Mouse (Mus musculus): Measurements from ENCODE around the gene Sash1. TPM values are rescaled to one million over a fixed set of nuclear protein-coding genes. Genes with fewer than 3 reads are reported as not detected.

The Sash1 gene
- polyA plus RNA-seq, 1 experiment = 1.9 TPM

- TF ChIP-seq MYOD1 (IDR thresholded peaks at IDR 0.05; ENCODE audit: control insufficient read depth, insufficient read length, low read depth) = no peak
- no peak for TF ChIP-seq CEBPB (IDR thresholded peaks at IDR 0.05; ENCODE audit: low read depth)
- no peak for TF ChIP-seq MYOG (IDR thresholded peaks at IDR 0.05; ENCODE audit: control insufficient read depth, extremely low read depth, insufficient read length)
- no peak for TF ChIP-seq MAX (IDR thresholded peaks at IDR 0.05)
- TF ChIP-seq FOSL1 (IDR thresholded peaks at IDR 0.05; ENCODE audit: insufficient read depth, low read length, poor library complexity, severe bottlenecking) = no peak
- TF ChIP-seq CTCF (IDR thresholded peaks at IDR 0.05; ENCODE audit: control insufficient read depth, insufficient read depth, insufficient read length) = no peak
- no peak for TF ChIP-seq USF1 (IDR thresholded peaks at IDR 0.05; ENCODE audit: low read depth)
- Histone ChIP-seq H3K79me3 (ENCODE audit: low read depth) (no peaks in the 10 kb centered on the region), H3K36me3 (ENCODE audit: control insufficient read depth, insufficient read depth) (no peaks in the 10 kb centered on the region), H3ac (ENCODE audit: control insufficient read depth, insufficient read length, low read depth) (no peak overlapping the region), H3K79me2 (ENCODE audit: control insufficient read depth, insufficient read depth) (no peaks in the 10 kb centered on the region), H3K4me3 (ENCODE audit: insufficient read depth, poor library complexity, severe bottlenecking) (no peak overlapping the region), H3K27me3 (ENCODE audit: control insufficient read depth, insufficient read depth, insufficient read length) (no peaks in the 10 kb centered on the region)
Observed at GRCm38 (mm10) chr10:8693561-8693960, 192.3 kb downstream of the Sash1 start.

GRCm38 (mm10) chr10:8692531-8692930 is 193.3 kb downstream of the Sash1 start:
- H3K4me3 ChIP-seq (ENCODE audit: insufficient read depth, poor library complexity, severe bottlenecking) = no peak overlapping the region
- H3ac ChIP-seq (ENCODE audit: control insufficient read depth, insufficient read length, low read depth) = no peak overlapping the region
- H3K79me3 ChIP-seq (ENCODE audit: low read depth) = no peaks in the 10 kb centered on the region
- H3K79me2 ChIP-seq (ENCODE audit: control insufficient read depth, insufficient read depth) = no peaks in the 10 kb centered on the region
- no peaks in the 10 kb centered on the region for H3K36me3 ChIP-seq (ENCODE audit: control insufficient read depth, insufficient read depth)
- no peaks in the 10 kb centered on the region for H3K27me3 ChIP-seq (ENCODE audit: control insufficient read depth, insufficient read depth, insufficient read length)
- TF ChIP-seq MYOG (IDR thresholded peaks at IDR 0.05; ENCODE audit: control insufficient read depth, extremely low read depth, insufficient read length) (no peak), USF1 (IDR thresholded peaks at IDR 0.05; ENCODE audit: low read depth) (no peak), CEBPB (IDR thresholded peaks at IDR 0.05; ENCODE audit: low read depth) (no peak), FOSL1 (IDR thresholded peaks at IDR 0.05; ENCODE audit: insufficient read depth, low read length, poor library complexity, severe bottlenecking) (no peak), MYOD1 (IDR thresholded peaks at IDR 0.05; ENCODE audit: control insufficient read depth, insufficient read length, low read depth) (no peak), CTCF (IDR thresholded peaks at IDR 0.05; ENCODE audit: control insufficient read depth, insufficient read depth, insufficient read length) (no peak), MAX (IDR thresholded peaks at IDR 0.05) (no peak)

DNA sequence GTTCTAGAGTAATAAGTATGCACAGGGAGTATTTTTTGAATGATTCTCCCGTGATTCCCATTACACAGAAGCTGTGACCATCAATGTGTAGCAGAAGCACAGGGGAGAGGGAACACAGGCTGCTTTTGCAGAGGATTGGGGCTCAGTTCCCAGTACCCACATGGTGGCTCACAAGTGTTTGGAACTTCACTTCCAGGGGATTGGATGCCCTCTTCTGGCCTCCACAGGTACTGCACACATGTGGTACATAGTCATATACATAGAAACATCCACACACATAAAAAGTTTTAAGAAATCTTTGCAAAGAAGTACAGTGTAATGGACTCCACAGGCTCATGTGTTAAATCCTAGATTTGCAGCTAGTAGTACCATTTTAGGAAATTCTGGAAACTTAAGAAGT is 199.7 kb downstream of the Sash1 start:
- no peaks in the 10 kb centered on the region for H3K79me2 ChIP-seq (ENCODE audit: control insufficient read depth, insufficient read depth)
- H3ac ChIP-seq (ENCODE audit: control insufficient read depth, insufficient read length, low read depth) = no peak overlapping the region
- H3K36me3 ChIP-seq (ENCODE audit: control insufficient read depth, insufficient read depth) = no peaks in the 10 kb centered on the region
- H3K79me3 ChIP-seq (ENCODE audit: low read depth) = no peaks in the 10 kb centered on the region
- H3K27me3 ChIP-seq (ENCODE audit: control insufficient read depth, insufficient read depth, insufficient read length) = no peaks in the 10 kb centered on the region
- TF ChIP-seq MYOG (IDR thresholded peaks at IDR 0.05; ENCODE audit: control insufficient read depth, extremely low read depth, insufficient read length) (no peak), CEBPB (IDR thresholded peaks at IDR 0.05; ENCODE audit: low read depth) (no peak), MAX (IDR thresholded peaks at IDR 0.05) (no peak), MYOD1 (IDR thresholded peaks at IDR 0.05; ENCODE audit: control insufficient read depth, insufficient read length, low read depth) (no peak), USF1 (IDR thresholded peaks at IDR 0.05; ENCODE audit: low read depth) (no peak)
- no peak overlapping the region for H3K4me3 ChIP-seq (ENCODE audit: insufficient read depth, poor library complexity, severe bottlenecking)

- TF ChIP-seq CTCF (IDR thresholded peaks at IDR 0.05; ENCODE audit: control insufficient read depth, insufficient read depth, insufficient read length) (no peak), FOSL1 (IDR thresholded peaks at IDR 0.05; ENCODE audit: insufficient read depth, low read length, poor library complexity, severe bottlenecking) (no peak)
- H3K79me2 ChIP-seq (ENCODE audit: control insufficient read depth, insufficient read depth) = no peaks in the 10 kb centered on the region
- no peaks in the 10 kb centered on the region for H3K79me3 ChIP-seq (ENCODE audit: low read depth)
- no peak overlapping the region for H3ac ChIP-seq (ENCODE audit: control insufficient read depth, insufficient read length, low read depth)
- H3K4me3 ChIP-seq (ENCODE audit: insufficient read depth, poor library complexity, severe bottlenecking) = no peak overlapping the region
- no peaks in the 10 kb centered on the region for H3K36me3 ChIP-seq (ENCODE audit: control insufficient read depth, insufficient read depth)
- H3K27me3 ChIP-seq (ENCODE audit: control insufficient read depth, insufficient read depth, insufficient read length) = no peaks in the 10 kb centered on the region
Observed at GRCm38 (mm10) chr10:8685269-8685668, 200.6 kb downstream of the Sash1 start.

DNA sequence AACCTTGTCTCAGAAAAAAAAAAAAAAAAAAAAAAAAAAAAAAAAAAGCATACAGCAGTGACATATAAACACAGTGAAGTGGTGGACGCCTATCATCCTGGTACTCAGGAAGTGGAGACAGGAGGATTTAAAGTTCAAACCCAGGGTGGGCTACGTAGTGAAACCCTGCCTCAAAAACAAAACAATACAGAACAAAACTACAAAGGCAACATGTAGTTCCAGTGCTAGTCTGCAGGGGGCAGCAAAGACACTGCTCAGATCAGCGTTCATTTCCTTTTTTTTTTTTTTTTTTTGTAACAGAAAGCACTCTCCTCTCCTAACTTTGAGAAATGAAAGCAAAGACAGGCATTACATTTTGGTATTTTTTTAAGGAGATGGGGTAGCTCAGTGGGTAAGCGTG is 203.0 kb downstream of the Sash1 start:
- Histone ChIP-seq H3ac (ENCODE audit: control insufficient read depth, insufficient read length, low read depth) (no peak overlapping the region), H3K4me3 (ENCODE audit: insufficient read depth, poor library complexity, severe bottlenecking) (no peak overlapping the region), H3K79me3 (ENCODE audit: low read depth) (no peaks in the 10 kb centered on the region), H3K79me2 (ENCODE audit: control insufficient read depth, insufficient read depth) (no peaks in the 10 kb centered on the region), H3K27me3 (ENCODE audit: control insufficient read depth, insufficient read depth, insufficient read length) (no peaks in the 10 kb centered on the region), H3K36me3 (ENCODE audit: control insufficient read depth, insufficient read depth) (no peaks in the 10 kb centered on the region)
- TF ChIP-seq MYOG (IDR thresholded peaks at IDR 0.05; ENCODE audit: control insufficient read depth, extremely low read depth, insufficient read length) (no peak), CTCF (IDR thresholded peaks at IDR 0.05; ENCODE audit: control insufficient read depth, insufficient read depth, insufficient read length) (peak; percentile 35)

DNA sequence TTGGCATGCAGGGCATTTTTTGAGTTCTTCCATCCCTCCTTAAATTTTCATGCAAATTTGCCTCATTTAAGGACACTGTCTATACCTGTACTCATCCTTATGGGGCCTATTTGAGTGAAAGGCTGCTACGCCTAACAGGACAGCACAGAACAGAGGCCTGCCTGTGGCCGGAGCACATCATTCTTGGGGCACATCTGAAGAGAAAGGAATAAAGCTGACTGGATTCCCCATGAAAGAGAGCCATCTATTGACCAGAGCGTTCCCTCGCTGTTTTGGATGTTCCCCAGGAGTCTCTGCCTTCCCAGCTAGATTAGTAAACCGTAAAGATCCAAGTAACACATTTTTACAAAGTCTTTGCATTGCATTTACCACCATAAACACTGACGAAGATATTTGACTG is 203.5 kb downstream of the Sash1 start:
- Histone ChIP-seq H3K79me3 (ENCODE audit: low read depth) (no peaks in the 10 kb centered on the region), H3K79me2 (ENCODE audit: control insufficient read depth, insufficient read depth) (no peaks in the 10 kb centered on the region), H3K27me3 (ENCODE audit: control insufficient read depth, insufficient read depth, insufficient read length) (no peaks in the 10 kb centered on the region), H3K36me3 (ENCODE audit: control insufficient read depth, insufficient read depth) (no peaks in the 10 kb centered on the region), H3ac (ENCODE audit: control insufficient read depth, insufficient read length, low read depth) (no peak overlapping the region), H3K4me3 (ENCODE audit: insufficient read depth, poor library complexity, severe bottlenecking) (no peak overlapping the region)
- no peak for TF ChIP-seq MYOD1 (IDR thresholded peaks at IDR 0.05; ENCODE audit: control insufficient read depth, insufficient read length, low read depth)
- no peak for TF ChIP-seq USF1 (IDR thresholded peaks at IDR 0.05; ENCODE audit: low read depth)
- TF ChIP-seq CEBPB (IDR thresholded peaks at IDR 0.05; ENCODE audit: low read depth) = no peak
- TF ChIP-seq CTCF (IDR thresholded peaks at IDR 0.05; ENCODE audit: control insufficient read depth, insufficient read depth, insufficient read length) = no peak
- no peak for TF ChIP-seq MYOG (IDR thresholded peaks at IDR 0.05; ENCODE audit: control insufficient read depth, extremely low read depth, insufficient read length)
- no peak for TF ChIP-seq FOSL1 (IDR thresholded peaks at IDR 0.05; ENCODE audit: insufficient read depth, low read length, poor library complexity, severe bottlenecking)
- TF ChIP-seq MAX (IDR thresholded peaks at IDR 0.05) = no peak

Measured in C2C12 (cell line).